Mouse (Mus musculus) gastrocnemius, postnatal 4 days (tissue): ENCODE results near the gene Stat6. TPM values are rescaled to one million over a fixed set of nuclear protein-coding genes. Genes with fewer than 3 reads are reported as not detected.

Experiments used
- DNase-seq, 2 experiments: peaks; one replicate each; pipeline ENCODE4 v3.0.0; 2021 to 2022; ENCODE audit warnings: low spot score in 2 of 2, mixed read lengths in 2 of 2
- total RNA-seq, 2 experiments: library from RNA; stranded (reverse); gene quantifications; 2 replicates each; pipeline ENCODE4 v1.2.3; 2021

Stat6 gene
- total RNA-seq, 2 experiments from 2014 or later = 25.9 to 27.0 TPM

DNA sequence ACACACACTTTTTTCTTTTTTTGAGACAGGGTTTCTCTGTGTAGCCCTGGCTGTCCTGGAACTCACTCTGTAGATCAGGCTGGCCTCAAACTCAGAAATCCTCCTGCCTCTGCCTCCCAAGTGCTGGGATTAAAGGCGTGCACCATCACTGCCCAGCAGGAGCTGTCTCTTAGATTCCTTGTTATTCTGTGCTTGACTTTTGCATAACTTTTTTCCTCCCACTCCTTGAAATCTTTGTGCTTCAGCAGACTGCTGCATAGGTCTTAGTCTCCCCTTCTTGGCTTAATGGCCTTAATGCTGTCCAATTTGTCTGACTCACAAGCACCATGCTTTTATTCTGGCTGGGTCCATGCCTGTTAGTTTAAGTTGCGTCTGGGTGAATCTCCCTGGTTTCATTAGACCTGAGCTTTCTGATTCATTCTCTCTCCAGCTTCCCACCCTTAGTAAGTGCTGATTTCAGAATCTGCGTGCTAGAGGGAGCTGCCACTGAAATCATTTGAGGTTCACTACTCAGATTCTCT lies 66.1 kb downstream of the Stat6 start:
- no peak for DNase-seq

DNA sequence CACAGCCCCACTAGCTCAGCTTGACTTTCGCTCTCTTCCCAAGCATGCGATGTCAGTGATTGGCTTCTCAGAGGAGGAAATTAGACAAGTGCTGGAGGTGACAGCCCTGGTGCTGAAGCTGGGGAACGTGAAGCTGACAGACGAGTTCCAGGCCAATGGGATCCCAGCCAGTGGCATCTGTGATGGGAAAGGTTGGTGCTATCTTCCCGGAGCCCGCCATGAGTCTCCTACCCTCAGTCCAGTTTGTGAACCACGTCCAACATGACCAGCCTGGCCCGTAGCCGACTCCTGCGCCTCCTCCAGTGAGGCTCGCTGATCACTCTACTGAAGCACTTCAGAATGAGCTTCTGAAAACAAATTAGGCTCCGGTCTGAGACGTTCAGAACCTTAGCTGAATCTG lies 67.5 kb downstream of the Stat6 start:
- DNase-seq = no peak

Other genes starting within 250 kb of the Stat6 start
- gene Stac3, start 141.3 kb upstream of the Stat6 start, total RNA-seq = 100 to 1,000 TPM; 167 to 205 TPM
- gene Ndufa4l2, start 128.0 kb upstream of the Stat6 start, total RNA-seq = 10 to 100 TPM; 23.6 to 24.1 TPM
- gene Shmt2, start 120.5 kb upstream of the Stat6 start, total RNA-seq = 10 to 100 TPM; 34.6 to 34.8 TPM
- 1 to 10 TPM; 1.9 to 2.2 TPM for gene Nxph4, start 108.4 kb upstream of the Stat6 start, total RNA-seq
- gene Lrp1, start 21.8 kb upstream of the Stat6 start, total RNA-seq = 100 to 1,000 TPM; 184 to 193 TPM
- gene Nemp1, start 23.9 kb downstream of the Stat6 start, total RNA-seq = 1 to 10 TPM; 6.0 to 7.3 TPM
- gene Nab2, start 25.6 kb downstream of the Stat6 start, total RNA-seq = 10 to 100 TPM; 14.5 to 14.8 TPM
- gene Myo1a, start 62.2 kb downstream of the Stat6 start, total RNA-seq = 1 to 10 TPM in 1 of 2 experiments, under 1 TPM in 1; 0.29 to 1.0 TPM
- under 1 TPM in 1 of 2 experiments, not detected in 1; 0.44 TPM for gene Tac2, start 81.5 kb downstream of the Stat6 start, total RNA-seq
- 1 to 10 TPM; 6.9 to 8.2 TPM for gene Zbtb39, start 96.6 kb downstream of the Stat6 start, total RNA-seq
- gene Gpr182, start 108.7 kb downstream of the Stat6 start, total RNA-seq = under 1 TPM; 0.34 to 0.56 TPM
- gene Rdh1, start 116.7 kb downstream of the Stat6 start, total RNA-seq = under 1 TPM; 0.08 to 0.15 TPM
- gene Rdh16f1, start 116.8 kb downstream of the Stat6 start, total RNA-seq = under 1 TPM in 1 of 2 experiments, not detected in 1; 0.29 TPM
- under 1 TPM in 1 of 2 experiments, not detected in 1; 0.34 TPM for gene Rdh9, start 133.4 kb downstream of the Stat6 start, total RNA-seq
- under 1 TPM in 1 of 2 experiments, not detected in 1; 0.12 TPM for gene Rdh16, start 158.2 kb downstream of the Stat6 start, total RNA-seq
- gene Rdh19, start 206.9 kb downstream of the Stat6 start, total RNA-seq = not detected
- gene Rdh16f2, start 223.5 kb downstream of the Stat6 start, total RNA-seq = not detected
- under 1 TPM in 1 of 2 experiments, not detected in 1; 0.52 TPM for gene Rdh7, start 245.8 kb downstream of the Stat6 start, total RNA-seq